Mouse (Mus musculus) frontal cortex, postnatal 25 days (tissue): Measurements from ENCODE around the gene Vbp1.

Source experiments
- DNase-seq, 2 experiments: peaks; one replicate each; pipeline ENCODE4 v3.0.0; 2022; ENCODE audit warnings: low spot score in 2 of 2

Gene Vbp1

DNA sequence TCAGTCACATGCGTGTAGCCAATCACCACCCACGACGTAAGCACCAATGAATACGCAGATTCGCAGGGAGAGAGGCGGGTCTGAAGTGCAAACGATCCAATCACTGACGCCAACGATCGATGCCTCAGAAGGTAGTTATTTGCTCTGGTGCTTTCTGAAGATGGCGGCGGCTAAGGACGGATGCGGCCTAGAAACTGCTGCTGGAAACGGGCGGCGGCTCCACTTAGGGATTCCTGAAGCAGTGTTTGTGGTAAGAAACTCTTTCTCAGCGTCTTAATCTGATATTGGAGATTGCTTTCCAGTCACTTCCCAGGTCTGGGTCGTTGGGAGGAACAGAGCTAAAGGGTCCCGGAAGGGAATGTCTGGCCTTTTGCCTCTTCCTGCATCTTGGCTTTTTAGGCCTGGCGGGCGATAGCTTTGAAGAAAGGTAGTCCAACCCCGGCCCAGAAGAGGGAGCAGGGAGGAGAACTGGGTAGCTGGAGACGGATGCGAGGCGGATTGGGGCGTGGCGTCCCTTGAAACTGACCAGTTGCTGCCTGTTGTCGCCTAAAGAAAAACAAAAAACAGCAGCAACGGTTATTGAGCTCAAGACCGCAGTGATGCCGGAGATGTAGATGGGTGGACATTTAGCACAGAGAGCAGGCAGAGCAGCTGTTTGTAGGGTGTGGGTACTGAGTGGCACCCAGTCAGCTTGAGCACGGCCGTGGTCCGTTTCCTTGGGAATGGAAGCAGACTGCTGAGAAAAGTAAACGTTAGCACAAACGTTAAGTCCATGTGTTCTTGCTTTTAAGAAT is at the start of gene Vbp1:
Vbp1 (plus strand) TSS at position 121 of the 794 bp plus-strand sequence.
- peak; percentile 67 to 71 for DNase-seq

DNA sequence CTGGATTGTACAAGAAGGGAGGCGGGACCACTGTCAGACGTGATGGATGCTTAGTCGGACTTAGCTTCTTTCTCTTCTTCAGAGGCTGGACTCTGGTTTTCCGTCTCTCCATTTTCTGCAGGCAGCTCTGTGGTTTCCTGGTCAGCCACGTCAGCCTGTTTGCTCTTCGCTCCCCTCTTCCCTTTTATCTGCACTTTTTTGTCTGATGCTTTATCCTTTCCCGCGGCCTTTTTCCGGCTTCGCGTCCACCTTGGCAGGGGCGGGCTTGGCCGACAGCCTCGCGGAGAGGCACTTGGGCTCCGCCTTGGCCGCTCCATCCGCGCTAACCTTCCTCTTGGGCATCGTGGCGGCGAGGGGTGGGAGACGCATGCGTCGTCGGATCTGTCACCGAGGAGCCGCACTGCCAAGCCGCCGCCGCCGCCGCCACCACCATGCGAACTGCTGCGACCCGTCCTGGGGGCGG is 38.9 kb upstream of the Vbp1 start:
- DNase-seq: peak; percentile 28 to 39

DNA sequence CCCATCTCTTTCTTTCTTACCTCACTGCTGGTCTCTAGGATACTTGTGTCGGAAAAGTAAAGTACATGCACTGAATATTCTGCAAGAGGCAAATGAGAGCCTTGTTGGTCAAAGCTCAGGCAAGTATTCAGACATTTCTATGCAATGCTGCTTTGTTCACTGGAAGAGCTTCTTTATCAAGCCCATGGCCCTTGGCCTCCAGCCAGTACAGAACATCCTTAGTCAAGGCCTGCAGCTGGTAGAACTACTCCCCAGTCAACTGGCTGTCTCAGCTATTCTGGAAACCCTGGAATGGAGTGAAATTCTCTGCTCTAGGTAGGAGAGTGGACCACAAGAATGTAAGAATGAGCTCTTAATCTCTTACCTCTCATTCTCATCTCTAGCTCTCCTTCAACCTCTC is 24.2 kb upstream of the Vbp1 start:
- DNase-seq: no peak

DNA sequence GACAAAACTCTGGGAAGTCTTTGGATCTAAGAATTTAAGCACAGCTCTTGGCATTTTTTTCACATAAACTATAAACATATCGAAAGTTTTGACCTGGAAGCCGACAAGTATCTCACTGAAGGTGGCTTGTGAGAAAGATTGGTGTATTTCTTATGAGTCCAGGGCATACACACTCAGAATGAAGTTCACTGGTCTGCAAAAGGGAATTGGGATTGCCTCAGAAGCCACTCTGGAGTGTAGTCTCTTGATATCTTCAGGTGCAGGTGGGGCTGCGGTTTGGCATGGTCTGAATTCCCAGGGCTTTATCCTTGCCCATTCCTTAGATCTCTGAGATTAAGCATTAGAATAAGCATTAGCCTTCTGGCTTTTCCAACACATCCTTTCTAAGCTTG is 316 bp upstream of the Vbp1 start:
- DNase-seq: no peak

DNA sequence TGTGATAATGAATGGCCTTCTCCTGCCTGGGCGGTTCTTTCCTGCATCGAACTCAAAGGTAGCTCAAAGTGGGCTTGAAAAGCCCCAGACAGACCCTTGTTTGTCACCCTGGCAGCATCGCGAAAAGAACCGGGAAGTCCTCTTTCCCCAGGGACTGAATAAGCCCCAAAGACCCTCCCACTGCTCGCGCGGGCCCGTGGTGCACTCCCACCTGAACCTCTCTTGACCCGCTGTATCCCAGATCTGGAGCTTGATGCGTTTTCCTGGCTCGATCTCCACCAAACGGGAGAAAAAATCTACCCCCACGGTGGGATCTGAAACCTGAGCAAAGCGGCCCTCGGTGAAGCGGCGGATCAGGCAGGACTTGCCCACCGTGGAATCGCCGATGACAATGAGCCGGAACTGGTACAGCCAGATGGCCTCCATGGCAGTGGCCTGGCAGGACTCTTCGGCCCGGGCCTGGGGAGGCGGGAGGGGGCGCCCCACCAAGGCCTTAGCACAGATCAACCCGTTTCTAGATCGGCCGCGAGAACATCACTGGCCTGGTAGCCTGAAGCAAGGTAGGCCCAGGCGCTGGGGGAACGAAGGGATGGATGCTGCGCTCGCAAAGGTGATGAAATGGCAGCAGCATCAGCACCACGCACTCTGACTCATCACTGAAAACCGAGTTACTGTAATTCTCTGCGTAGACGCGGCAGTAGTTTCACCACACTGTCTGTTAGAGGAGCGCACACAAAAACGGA is 63.7 kb downstream of the Vbp1 start, which contains the start of gene Rab39b:
Rab39b (minus strand) TSS at position 650 of the 743 bp plus-strand sequence.
- DNase-seq: peak; percentile 25 to 44

DNA sequence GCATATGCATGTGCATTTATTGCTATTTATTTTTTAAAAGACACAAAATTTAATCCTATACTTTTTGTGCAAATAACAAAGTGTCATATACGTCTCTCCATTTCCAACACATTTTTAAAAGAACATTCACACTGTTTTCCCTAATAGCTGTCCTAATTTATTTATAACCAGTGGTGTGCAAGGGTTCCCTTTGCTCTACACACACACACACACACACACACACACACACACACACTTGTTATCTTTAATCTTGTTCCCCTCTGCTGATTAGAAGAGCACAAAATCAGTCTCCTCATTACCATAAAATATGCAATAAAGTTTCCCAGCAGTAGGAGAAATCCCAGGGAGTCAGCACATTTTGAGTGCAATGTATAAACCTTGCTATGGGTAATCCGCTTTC is 64.4 kb downstream of the Vbp1 start:
- no peak for DNase-seq
